Mouse (Mus musculus): ENCODE data around the gene Ifitm3. TPM values are rescaled to one million over a fixed set of nuclear protein-coding genes. Genes with fewer than 3 reads are reported as not detected.

Gene Ifitm3
- polyA plus RNA-seq, 1 experiment = not detected

GRCm38 (mm10) chr7:141006914-141007313, 3.7 kb downstream of the Ifitm3 start:
- peaks cover 3% of the 10 kb centered on the region; the same call in 1 of the 2 replicates for H3K4me1 ChIP-seq (ENCODE audit: control insufficient read depth, insufficient read depth, low read length)
- 37% methylated on average over 5 of the region's 5 CpGs for WGBS
- no peak overlapping the region for H3K4me3 ChIP-seq (ENCODE audit: insufficient read depth, low read depth, low read length)
- no peak overlapping the region for H3K27ac ChIP-seq (ENCODE audit: insufficient read depth, low read depth, low read length)
- no peak for TF ChIP-seq CTCF (IDR thresholded peaks at IDR 0.05; ENCODE audit: insufficient read depth, low read depth, low read length)
- no peak for TF ChIP-seq POLR2A (IDR thresholded peaks at IDR 0.05; ENCODE audit: insufficient read depth, low read depth, low read length)

GRCm38 (mm10) chr7:141006446-141006845, 4.1 kb downstream of the Ifitm3 start:
- Histone ChIP-seq H3K4me3 (ENCODE audit: insufficient read depth, low read depth, low read length) (no peak overlapping the region), H3K27ac (ENCODE audit: insufficient read depth, low read depth, low read length) (no peak overlapping the region), H3K4me1 (ENCODE audit: control insufficient read depth, insufficient read depth, low read length) (peaks cover 3% of the 10 kb centered on the region; the same call in 1 of the 2 replicates)
- WGBS = 90% methylated on average over 6 of the region's 6 CpGs
- TF ChIP-seq POLR2A (IDR thresholded peaks at IDR 0.05; ENCODE audit: insufficient read depth, low read depth, low read length) = no peak
- TF ChIP-seq CTCF (IDR thresholded peaks at IDR 0.05; ENCODE audit: insufficient read depth, low read depth, low read length) = no peak

GRCm38 (mm10) chr7:141003248-141004010, 7.1 kb downstream of the Ifitm3 start:
- Histone ChIP-seq H3K4me1 (ENCODE audit: control insufficient read depth, insufficient read depth, low read length) (no peaks in the 10 kb centered on the region), H3K27ac (ENCODE audit: insufficient read depth, low read depth, low read length) (no peak overlapping the region), H3K4me3 (ENCODE audit: insufficient read depth, low read depth, low read length) (no peak overlapping the region)
- WGBS = 82% methylated on average over 5 of the region's 5 CpGs
- TF ChIP-seq CTCF (IDR thresholded peaks at IDR 0.05; ENCODE audit: insufficient read depth, low read depth, low read length) (no peak), POLR2A (IDR thresholded peaks at IDR 0.05; ENCODE audit: insufficient read depth, low read depth, low read length) (no peak)

- WGBS = 81% methylated on average over 15 of the region's 15 CpGs
- TF ChIP-seq CTCF (IDR thresholded peaks at IDR 0.05; ENCODE audit: insufficient read depth, low read depth, low read length) = no peak
- TF ChIP-seq POLR2A (IDR thresholded peaks at IDR 0.05; ENCODE audit: insufficient read depth, low read depth, low read length) = no peak
- no peaks in the 10 kb centered on the region for H3K4me1 ChIP-seq (ENCODE audit: control insufficient read depth, insufficient read depth, low read length)
- no peak overlapping the region for H3K4me3 ChIP-seq (ENCODE audit: insufficient read depth, low read depth, low read length)
- no peak overlapping the region for H3K27ac ChIP-seq (ENCODE audit: insufficient read depth, low read depth, low read length)
Observed at GRCm38 (mm10) chr7:141000881-141001708, 9.5 kb downstream of the Ifitm3 start.

GRCm38 (mm10) chr7:140998853-140999700, 11.5 kb downstream of the Ifitm3 start:
- TF ChIP-seq CTCF (IDR thresholded peaks at IDR 0.05; ENCODE audit: insufficient read depth, low read depth, low read length) = no peak
- no peak for TF ChIP-seq POLR2A (IDR thresholded peaks at IDR 0.05; ENCODE audit: insufficient read depth, low read depth, low read length)
- no peak overlapping the region for H3K4me3 ChIP-seq (ENCODE audit: insufficient read depth, low read depth, low read length)
- no peak overlapping the region for H3K27ac ChIP-seq (ENCODE audit: insufficient read depth, low read depth, low read length)
- no peaks in the 10 kb centered on the region for H3K4me1 ChIP-seq (ENCODE audit: control insufficient read depth, insufficient read depth, low read length)
- WGBS = 82% methylated on average over 11 of the region's 11 CpGs

GRCm38 (mm10) chr7:140997817-140998216, 12.8 kb downstream of the Ifitm3 start:
- no peak overlapping the region for H3K27ac ChIP-seq (ENCODE audit: insufficient read depth, low read depth, low read length)
- H3K4me3 ChIP-seq (ENCODE audit: insufficient read depth, low read depth, low read length) = no peak overlapping the region
- H3K4me1 ChIP-seq (ENCODE audit: control insufficient read depth, insufficient read depth, low read length) = no peaks in the 10 kb centered on the region
- WGBS = 79% methylated on average over 1 of the region's 1 CpGs
- no peak for TF ChIP-seq POLR2A (IDR thresholded peaks at IDR 0.05; ENCODE audit: insufficient read depth, low read depth, low read length)
- no peak for TF ChIP-seq CTCF (IDR thresholded peaks at IDR 0.05; ENCODE audit: insufficient read depth, low read depth, low read length)

- Histone ChIP-seq H3K4me3 (ENCODE audit: insufficient read depth, low read depth, low read length) (no peak overlapping the region), H3K4me1 (ENCODE audit: control insufficient read depth, insufficient read depth, low read length) (no peaks in the 10 kb centered on the region), H3K27ac (ENCODE audit: insufficient read depth, low read depth, low read length) (no peak overlapping the region)
- TF ChIP-seq POLR2A (IDR thresholded peaks at IDR 0.05; ENCODE audit: insufficient read depth, low read depth, low read length) (no peak), CTCF (IDR thresholded peaks at IDR 0.05; ENCODE audit: insufficient read depth, low read depth, low read length) (no peak)
- WGBS = 89% methylated on average over 14 of the region's 14 CpGs
Observed at GRCm38 (mm10) chr7:140991117-140991689, 19.4 kb downstream of the Ifitm3 start.

GRCm38 (mm10) chr7:140990622-140991021, 19.9 kb downstream of the Ifitm3 start:
- no peak overlapping the region for H3K27ac ChIP-seq (ENCODE audit: insufficient read depth, low read depth, low read length)
- H3K4me1 ChIP-seq (ENCODE audit: control insufficient read depth, insufficient read depth, low read length) = no peaks in the 10 kb centered on the region
- TF ChIP-seq CTCF (IDR thresholded peaks at IDR 0.05; ENCODE audit: insufficient read depth, low read depth, low read length) = no peak
- no peak for TF ChIP-seq POLR2A (IDR thresholded peaks at IDR 0.05; ENCODE audit: insufficient read depth, low read depth, low read length)
- H3K4me3 ChIP-seq (ENCODE audit: insufficient read depth, low read depth, low read length) = no peak overlapping the region
- 85% methylated on average over 5 of the region's 5 CpGs for WGBS
